Mouse (Mus musculus) liver, embryonic 14.5 days (tissue): ENCODE results near the gene Caml. TPM values are rescaled to one million over a fixed set of nuclear protein-coding genes. Genes with fewer than 3 reads are reported as not detected.
A peak's percentile ranks its signal among the peaks of the same experiment; 100 is the strongest.

ENCODE experiments used
- ATAC-seq: fragments of 200-750 bp; cut with Nextera tagmentation; 2 replicates; pipeline ENCODE4 v1.8.0; 2017; ENCODE audit warnings: moderate number of reproducible peaks, mild to moderate bottlenecking, moderate library complexity; ENCODE audit not compliant: insufficient read depth
- DNase-seq, 3 experiments: peaks; one replicate each; pipeline ENCODE4 v3.0.0-alpha.2; 2012 to 2013; ENCODE audit warnings: low read depth in 3 of 3, low spot score in 3 of 3
- H3K27ac ChIP-seq: fragments of 300-500 bp; sonication (generic); 2 replicates; pipeline ENCODE4 v1.5.1; 2014; ENCODE audit warnings: moderate library complexity, mild to moderate bottlenecking, control low read depth, inconsistent platforms
- H3K27me3 ChIP-seq: fragments of 300-500 bp; sonication (generic); 2 replicates; pipeline ENCODE4 v1.6.1; 2014; ENCODE audit warnings: mild to moderate bottlenecking, low read length, moderate library complexity; ENCODE audit not compliant: control insufficient read depth, insufficient read depth
- H3K36me3 ChIP-seq: fragments of 300-500 bp; sonication (generic); replicated peaks from 2 replicates; pipeline ENCODE4 v1.6.1; 2014; ENCODE audit warnings: low read depth; ENCODE audit not compliant: control insufficient read depth, insufficient read depth
- H3K4me1 ChIP-seq, 2 experiments: fragments of 200-500 bp in 1 of 2; fragments of 300-500 bp in 1 of 2; sonication (generic) in 1 of 2; replicated peaks; 2 replicates each; pipeline ENCODE4 v1.6.1; 2012 to 2014; ENCODE audit warnings: antibody characterized with exemption in 1 of 2, inconsistent platforms in 1 of 2, low read length in 1 of 2; ENCODE audit not compliant: control insufficient read depth in 2 of 2, insufficient read depth in 2 of 2
- H3K4me2 ChIP-seq: fragments of 300-500 bp; sonication (generic); 2 replicates; pipeline ENCODE4 v1.6.1; 2014; ENCODE audit warnings: low read depth, mild to moderate bottlenecking, control low read depth, moderate library complexity
- H3K4me3 ChIP-seq, 2 experiments: fragments of 200-500 bp in 1 of 2; fragments of 300-500 bp in 1 of 2; sonication (generic) in 1 of 2; 2 replicates each; pipeline ENCODE4 v1.5.1; 2012 to 2014; ENCODE audit warnings: low read depth in 2 of 2, low read length in 2 of 2, mild to moderate bottlenecking in 2 of 2, control low read depth in 1 of 2, inconsistent platforms in 1 of 2, moderate library complexity in 1 of 2; ENCODE audit not compliant: insufficient read depth in 1 of 2
- H3K9ac ChIP-seq: fragments of 300-500 bp; sonication (generic); replicated peaks from 2 replicates; pipeline ENCODE4 v1.6.1; 2014; ENCODE audit warnings: mild to moderate bottlenecking, control low read depth, moderate library complexity
- H3K9me3 ChIP-seq: fragments of 300-500 bp; sonication (generic); 2 replicates; pipeline ENCODE4 v1.6.1; 2016; ENCODE audit warnings: low read length, mixed read lengths; ENCODE audit not compliant: control insufficient read depth
- CTCF ChIP-seq: IDR thresholded peaks from 2 replicates; pipeline ENCODE4 v1.5.1; 2016; ENCODE audit warnings: antibody characterized with exemption, low read depth, control low read depth
- EP300 ChIP-seq: IDR thresholded peaks from 2 replicates; pipeline ENCODE4 v1.6.1; 2016; ENCODE audit warnings: antibody characterized with exemption, low read depth
- WGBS: fragments of 180-500 bp; shearing (Covaris S2); extraction: QIAGEN DNeasy Blood & Tissue Kit; methylation state at CpG from one replicate; pipeline ENCODE4 v1.1.7; 2014; ENCODE audit not compliant: insufficient replicate concordance; 5-methylcytosine and 5-hydroxymethylcytosine counted together
- polyA plus RNA-seq, 2 experiments: library from polyadenylated mRNA; depleted of rRNA in 1 of 2; stranded (reverse) in 1 of 2; unstranded in 1 of 2; fragments of >200 nt; fragmentation: Nextera tagmentation in 1 of 2; extraction: Ambion mirVana in 1 of 2; gene quantifications; 2 replicates each; pipeline versions ENCODE4 v1.2.1 to v1.2.3; 2012 to 2014

Caml gene
- polyA plus RNA-seq, 2 experiments, result 12.4 to 13.4 TPM

GRCm38 (mm10) chr13:55578086-55578485 lies 44.7 kb upstream of the Caml start:
- H3K27me3 ChIP-seq, result no peaks in the 10 kb centered on the region
- no peak for TF ChIP-seq EP300
- no peak for TF ChIP-seq CTCF
- WGBS, result 58% methylated on average over 4 of the region's 4 CpGs
- H3K4me2 ChIP-seq, result no peak overlapping the region
- DNase-seq, result no peak
- H3K9ac ChIP-seq, result no peak overlapping the region
- no peak for ATAC-seq
- H3K36me3 ChIP-seq, result no peaks in the 10 kb centered on the region
- no peaks in the 10 kb centered on the region for H3K4me1 ChIP-seq
- H3K9me3 ChIP-seq, result no peaks in the 10 kb centered on the region
- no peak overlapping the region for H3K27ac ChIP-seq
- H3K4me3 ChIP-seq, result no peak overlapping the region

- ATAC-seq (no peak), DNase-seq (no peak)
- H3K27me3 ChIP-seq, result no peaks in the 10 kb centered on the region; the same call in 1 of the 2 replicates
- H3K4me1 ChIP-seq, result peaks cover 8 to 9% of the 10 kb centered on the region in 2 experiments; a peak in 3 of 4 replicates
- H3K36me3 ChIP-seq, result peaks cover 11% of the 10 kb centered on the region
- peak overlapping the region; percentile 60; the same call in 1 of the 2 replicates for H3K4me2 ChIP-seq
- no peak overlapping the region for H3K27ac ChIP-seq
- no peak overlapping the region for H3K9ac ChIP-seq
- no peaks in the 10 kb centered on the region for H3K9me3 ChIP-seq
- 62% methylated on average over 4 of the region's 4 CpGs for WGBS
- TF ChIP-seq EP300, result no peak
- no peak for TF ChIP-seq CTCF
- H3K4me3 ChIP-seq, result no peak overlapping the region
These were observed 30.8 kb upstream of the Caml start for GRCm38 (mm10) chr13:55591961-55592490.

GRCm38 (mm10) chr13:55592512-55593253 lies 30.1 kb upstream of the Caml start:
- Histone ChIP-seq H3K4me2 (peak overlapping the region; percentile 60), H3K9me3 (no peaks in the 10 kb centered on the region), H3K27ac (no peak overlapping the region; the same call in 1 of the 2 replicates), H3K9ac (peak overlapping the region; percentile 95), H3K36me3 (peaks cover 15% of the 10 kb centered on the region), H3K4me1 (peaks cover 8 to 9% of the 10 kb centered on the region in 2 experiments; a peak in 3 of 4 replicates), H3K27me3 (no peaks in the 10 kb centered on the region; the same call in 1 of the 2 replicates), H3K4me3 (peak overlapping the region; percentile 89 to 95)
- DNase-seq (peak; percentile 89 to 90 (median 90)), ATAC-seq (peak; percentile 96)
- TF ChIP-seq CTCF (peak; percentile 21; the same call in 1 of the 2 replicates), EP300 (no peak)
- 3% methylated on average over 29 of the region's 29 CpGs for WGBS

- Histone ChIP-seq H3K9ac (peak overlapping the region; percentile 95), H3K27ac (peak overlapping the region; percentile 27; the same call in 1 of the 2 replicates), H3K4me1 (peaks cover 8 to 9% of the 10 kb centered on the region in 2 experiments; a peak in 3 of 4 replicates), H3K36me3 (peaks cover 15% of the 10 kb centered on the region), H3K4me3 (peak overlapping the region; percentile 89 to 95), H3K27me3 (no peaks in the 10 kb centered on the region; the same call in 1 of the 2 replicates), H3K4me2 (peak overlapping the region; percentile 60), H3K9me3 (no peaks in the 10 kb centered on the region)
- TF ChIP-seq CTCF, result no peak
- TF ChIP-seq EP300, result no peak
- ATAC-seq (peak; percentile 53), DNase-seq (no peak)
- under 1% methylated on average over 31 of the region's 31 CpGs for WGBS
These were observed 29.5 kb upstream of the Caml start for GRCm38 (mm10) chr13:55593254-55593747.

GRCm38 (mm10) chr13:55595375-55595774 lies 27.4 kb upstream of the Caml start:
- Histone ChIP-seq H3K9me3 (no peaks in the 10 kb centered on the region), H3K36me3 (peaks cover 15% of the 10 kb centered on the region), H3K4me1 (peaks cover 8 to 10% of the 10 kb centered on the region in 2 experiments), H3K27me3 (no peaks in the 10 kb centered on the region), H3K4me3 (no peak overlapping the region), H3K27ac (no peak overlapping the region), H3K9ac (no peak overlapping the region), H3K4me2 (no peak overlapping the region)
- TF ChIP-seq EP300, result no peak
- TF ChIP-seq CTCF, result no peak
- ATAC-seq (no peak), DNase-seq (no peak)
- WGBS, result 85% methylated on average over 12 of the region's 12 CpGs
